Mouse (Mus musculus) brain, embryonic 18.5 days (tissue): ENCODE data around the gene Apbb1ip.
A peak's percentile ranks its signal among the peaks of the same experiment; 100 is the strongest.
"Not testable (repeated sequence)": the region's sequence is repeated elsewhere in the genome, so short reads cannot be mapped to it uniquely, and the experiment has no call there.

ENCODE experiments used
- DNase-seq: peaks from one replicate; pipeline ENCODE4 v3.0.0-alpha.2; 2012; ENCODE audit warnings: low read depth, low spot score

The Apbb1ip gene

GRCm38 (mm10) chr2:22816231-22816630 is 42.3 kb downstream of the Apbb1ip start:
- no peak for DNase-seq

GRCm38 (mm10) chr2:22822293-22822692 is 48.4 kb downstream of the Apbb1ip start:
- no peak for DNase-seq

DNA sequence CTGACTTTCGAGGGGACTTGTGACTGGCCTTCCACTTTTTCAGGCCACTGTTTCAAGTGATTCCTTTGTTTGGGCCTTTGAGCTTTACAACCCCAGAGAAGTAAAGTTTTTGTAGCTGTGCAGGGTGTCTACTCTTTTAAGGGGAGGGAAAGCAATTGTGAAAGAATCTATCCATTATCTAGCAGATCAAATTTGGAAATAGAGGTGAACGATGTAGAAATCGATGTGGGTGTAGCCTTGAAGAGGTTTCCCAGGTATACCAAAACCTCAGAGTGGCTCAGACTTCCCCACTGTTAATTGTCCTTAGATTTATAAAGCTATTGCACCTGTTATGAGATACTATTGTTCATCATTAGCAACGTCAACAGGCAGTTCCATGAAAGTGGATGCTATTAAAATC is 71.6 kb downstream of the Apbb1ip start:
- no peak for DNase-seq

- no peak for DNase-seq
These were observed 78.0 kb downstream of the Apbb1ip start for GRCm38 (mm10) chr2:22851900-22852299.

GRCm38 (mm10) chr2:22857501-22857900 is 83.6 kb downstream of the Apbb1ip start:
- peak; percentile 54 for DNase-seq

- no peak for DNase-seq
These were observed 88.3 kb downstream of the Apbb1ip start for GRCm38 (mm10) chr2:22862194-22862593.

DNA sequence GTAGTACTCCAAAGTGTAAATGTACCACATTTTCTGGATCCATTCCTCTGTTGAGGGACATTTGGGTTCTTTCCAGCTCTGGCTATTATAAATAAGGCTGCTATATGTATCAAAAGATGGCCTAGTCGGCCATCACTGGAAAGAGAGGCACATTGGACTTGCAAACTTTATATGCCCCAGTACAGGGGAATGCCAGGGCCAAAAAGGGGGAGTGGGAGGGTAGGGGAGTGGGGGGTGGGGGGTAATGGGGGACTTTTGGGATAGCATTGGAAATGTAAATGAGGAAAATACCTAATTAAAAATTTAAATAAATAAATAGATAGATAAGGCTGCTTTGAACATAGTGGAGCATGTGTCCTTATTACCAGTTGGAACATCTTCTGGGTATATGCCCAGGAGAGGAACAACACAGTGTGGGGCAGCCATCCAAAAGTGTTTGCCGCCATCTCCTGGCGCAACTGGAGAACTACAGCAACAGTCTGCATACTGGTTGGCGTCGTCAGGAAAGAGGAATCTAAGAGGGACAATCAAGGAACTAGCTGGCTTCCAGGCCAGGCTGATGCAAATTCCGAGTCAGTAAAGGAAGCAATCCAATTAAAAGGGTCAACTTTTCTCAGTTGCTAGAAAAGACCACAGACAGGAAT is 90.6 kb downstream of the Apbb1ip start:
- DNase-seq, result peak; percentile 36

DNA sequence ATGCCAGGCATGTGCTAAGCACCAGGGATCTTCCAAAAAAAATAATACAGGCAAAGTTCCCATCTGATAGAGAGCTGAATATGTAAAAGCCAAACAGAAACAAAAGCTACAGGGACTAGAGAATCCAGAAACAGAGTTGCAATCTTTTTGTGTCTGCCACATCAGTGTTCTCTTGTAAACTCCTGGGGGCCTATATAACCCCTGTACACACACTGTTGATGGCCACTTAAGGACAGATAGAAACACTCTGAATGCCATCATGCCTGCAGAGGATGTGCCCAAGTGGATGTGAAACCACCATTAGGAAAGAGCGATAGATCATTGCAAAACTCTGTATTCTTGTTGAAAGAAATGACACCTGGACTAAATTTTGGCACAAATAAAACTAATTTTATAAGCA is 91.9 kb downstream of the Apbb1ip start:
- no peak for DNase-seq

DNA sequence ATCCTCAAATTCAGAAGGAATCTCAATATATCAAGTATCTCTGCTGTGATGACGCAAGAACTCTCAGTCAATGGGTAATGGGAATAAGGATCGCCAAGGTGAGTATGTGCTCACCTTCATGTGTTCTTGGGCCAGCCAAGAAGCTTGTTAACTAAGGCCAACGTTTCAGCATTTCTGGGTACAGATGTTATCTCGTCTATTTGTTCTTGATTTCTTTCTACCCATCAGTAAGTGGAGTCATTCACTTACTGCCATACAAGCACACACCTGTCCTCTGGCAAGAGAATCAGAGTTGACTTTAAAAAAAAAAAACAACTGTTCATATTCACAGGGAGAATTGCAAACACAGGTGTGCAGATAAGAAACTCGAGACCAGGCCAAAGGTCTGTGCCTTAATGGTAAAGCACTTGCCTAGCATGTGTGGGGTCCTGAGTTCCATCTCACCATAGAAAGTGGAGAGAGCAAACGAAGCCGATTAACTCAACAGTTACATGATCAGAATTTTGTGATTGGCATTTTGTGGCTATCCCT is 93.1 kb downstream of the Apbb1ip start:
- DNase-seq, result no peak

GRCm38 (mm10) chr2:22873159-22873558 is 99.3 kb downstream of the Apbb1ip start:
- DNase-seq, result no peak

DNA sequence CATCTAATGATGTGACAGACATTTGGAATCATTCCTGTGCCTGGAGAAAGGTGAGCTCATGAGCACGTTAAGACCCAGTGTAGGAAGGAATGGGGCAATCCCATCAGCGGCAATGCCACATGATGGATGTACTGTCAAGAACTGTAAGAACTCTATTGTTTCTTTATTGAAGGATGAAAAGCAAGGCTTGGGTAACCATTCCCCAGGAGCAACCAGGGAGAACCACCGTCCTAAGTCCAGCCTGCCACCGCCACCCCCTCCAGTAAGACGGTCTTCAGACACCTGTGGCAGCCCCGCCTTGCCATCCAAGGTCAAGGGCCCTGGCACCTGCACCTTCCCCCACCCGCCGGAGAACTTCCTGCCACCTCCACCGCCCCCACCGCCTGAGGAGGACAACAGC is 100.7 kb downstream of the Apbb1ip start:
- no peak for DNase-seq

DNA sequence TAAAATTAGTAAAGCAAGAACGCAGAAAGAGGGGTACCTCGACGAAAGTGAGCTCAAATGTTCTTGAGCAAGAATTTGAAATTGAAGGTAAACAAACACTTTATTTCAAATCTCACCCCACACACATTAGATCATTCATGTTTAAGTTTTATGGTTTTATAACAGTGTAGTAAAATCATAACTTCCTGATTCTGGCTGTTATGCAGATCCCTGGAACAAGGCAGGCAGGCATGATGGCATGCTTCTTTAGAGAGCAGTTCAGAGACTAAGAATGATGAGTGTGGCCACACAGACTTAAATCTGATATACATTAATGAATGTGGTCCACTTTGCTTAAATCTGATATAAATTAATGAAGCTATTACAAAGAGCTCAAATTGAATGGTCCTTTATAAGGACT is 102.7 kb downstream of the Apbb1ip start:
- DNase-seq, result no peak

DNA sequence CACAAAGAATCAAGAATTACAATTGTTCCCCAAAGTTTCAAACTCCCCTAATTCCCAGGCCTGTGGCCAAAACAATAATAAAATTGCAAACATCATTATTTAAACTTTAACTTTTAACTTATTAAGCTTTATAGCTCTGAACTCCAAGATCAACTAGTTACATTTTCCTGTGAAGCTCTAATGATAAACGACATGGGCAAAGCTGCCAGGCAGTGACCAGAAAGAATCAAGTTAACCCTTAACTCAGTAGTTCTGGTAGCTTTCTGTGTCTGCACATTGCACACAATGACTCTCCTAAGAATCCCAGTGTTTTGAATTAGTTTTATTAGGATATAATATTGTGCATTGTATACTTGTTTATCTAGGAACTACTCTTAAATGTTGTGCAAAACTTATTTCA is 104.9 kb downstream of the Apbb1ip start:
- no peak for DNase-seq

DNA sequence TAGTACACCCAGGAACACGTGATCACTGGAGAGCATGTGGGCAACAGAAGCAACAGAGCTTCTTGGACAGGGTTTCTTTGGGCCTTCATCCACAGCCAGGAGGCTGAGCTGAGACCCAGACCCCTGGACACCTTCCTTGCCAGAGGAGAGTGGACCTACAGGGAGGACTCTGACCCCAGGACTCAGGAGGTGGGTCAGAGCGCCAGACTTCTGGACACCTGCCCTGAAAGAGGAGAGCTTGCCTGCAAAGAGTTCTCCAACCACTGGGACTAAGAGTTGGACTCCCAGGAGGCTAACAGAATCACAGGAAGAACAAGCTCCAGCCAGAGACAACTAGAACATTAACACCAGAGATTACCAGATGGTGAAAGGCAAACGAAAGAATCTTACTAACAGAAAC is 106.8 kb downstream of the Apbb1ip start:
- DNase-seq, result not testable (repeated sequence)

GRCm38 (mm10) chr2:22894932-22895281 is 121.0 kb downstream of the Apbb1ip start:
- no peak for DNase-seq

- DNase-seq, result peak; percentile 81
These were observed 121.7 kb downstream of the Apbb1ip start, which contains the start of gene Pdss1 for GRCm38 (mm10) chr2:22895282-22896273. Gene Pdss1, plus strand, starts transcription at chr2:22895522.

DNA sequence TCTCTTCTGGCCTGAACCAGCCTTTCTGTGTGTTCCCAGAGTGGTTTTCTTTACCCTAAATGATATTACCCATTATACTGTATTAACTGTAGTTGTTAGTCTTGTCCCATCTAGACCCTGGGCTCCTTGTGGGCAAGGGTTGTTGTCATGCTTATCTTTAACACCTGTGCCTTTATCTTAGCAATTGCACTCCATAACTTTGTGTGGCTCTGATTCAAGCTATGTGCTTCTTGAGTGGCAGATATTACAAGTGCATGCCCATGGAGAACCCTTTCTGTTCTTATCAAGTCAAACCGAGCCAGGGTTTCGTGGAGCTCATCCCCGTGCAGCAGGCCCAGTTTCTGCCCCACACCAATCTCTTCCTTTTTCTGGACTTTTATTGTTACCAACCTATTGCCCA is 130.1 kb downstream of the Apbb1ip start:
- DNase-seq, result no peak

DNA sequence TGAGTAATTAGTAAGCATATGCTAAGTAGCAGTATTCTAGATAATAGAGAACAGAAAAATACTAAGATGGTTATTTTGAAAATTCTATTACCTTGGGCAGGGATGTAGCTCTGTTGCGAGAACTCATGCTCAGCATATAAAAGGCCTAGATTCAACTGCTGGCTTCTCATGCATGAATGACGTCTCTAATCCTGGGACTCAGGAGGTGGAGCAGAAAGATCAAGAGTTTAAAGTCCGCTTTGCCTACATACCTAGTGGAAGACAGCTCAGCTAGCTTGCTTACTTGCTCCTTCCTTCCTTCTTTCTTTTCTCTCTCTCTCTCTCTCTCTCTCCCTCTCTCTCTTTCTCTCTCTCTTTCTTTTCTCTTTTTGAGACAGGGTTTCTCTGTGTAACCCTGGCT is 140.5 kb downstream of the Apbb1ip start:
- DNase-seq, result no peak

GRCm38 (mm10) chr2:22918651-22919050 is 144.8 kb downstream of the Apbb1ip start:
- no peak for DNase-seq
